Mouse (Mus musculus): Measurements from ENCODE around the gene Slc45a3. TPM values are rescaled to one million over a fixed set of nuclear protein-coding genes. Genes with fewer than 3 reads are reported as not detected.

Slc45a3 gene
- total and polyA plus RNA-seq, 2 experiments from 2014 or later, result 2.8 to 9.5 TPM

GRCm38 (mm10) chr1:131965818-131966217 lies 3.1 kb downstream of the Slc45a3 start:
- ATAC-seq (ENCODE audit: insufficient read depth, low read depth), result no peak
- peaks cover 49% of the 10 kb centered on the region for H3K27me3 ChIP-seq (ENCODE audit: control insufficient read depth, insufficient read depth, low read length)
- H3K27ac ChIP-seq (ENCODE audit: low read depth), result no peak overlapping the region
- H3K9ac ChIP-seq (replicated peaks; ENCODE audit: low read depth, low read length), result no peak overlapping the region
- H3K4me3 ChIP-seq (ENCODE audit: low read depth, low read length), result no peak overlapping the region
- 60% methylated on average over 5 of the region's 5 CpGs for WGBS
- no peak for DNase-seq (ENCODE audit: low spot score)
- H3K4me2 ChIP-seq (ENCODE audit: low read depth, low read length), result no peak overlapping the region
- TF ChIP-seq CTCF (IDR thresholded peaks at IDR 0.05; ENCODE audit: low read depth), result no peak
- no peak for TF ChIP-seq EP300 (IDR thresholded peaks at IDR 0.05; ENCODE audit: low read depth)
- peaks cover 3% of the 10 kb centered on the region; the same call in 1 of the 2 replicates for H3K4me1 ChIP-seq (ENCODE audit: control insufficient read depth, insufficient read depth)
- no peaks in the 10 kb centered on the region for H3K9me3 ChIP-seq (replicated peaks; ENCODE audit: control insufficient read depth, low read length)
- H3K36me3 ChIP-seq (replicated peaks; ENCODE audit: control insufficient read depth, insufficient read depth, low read length), result no peaks in the 10 kb centered on the region

GRCm38 (mm10) chr1:131967336-131967735 lies 4.6 kb downstream of the Slc45a3 start:
- WGBS, result 70% methylated on average over 7 of the region's 7 CpGs
- no peaks in the 10 kb centered on the region for H3K36me3 ChIP-seq (replicated peaks; ENCODE audit: control insufficient read depth, insufficient read depth, low read length)
- no peak for ATAC-seq (ENCODE audit: insufficient read depth, low read depth)
- H3K9ac ChIP-seq (replicated peaks; ENCODE audit: low read depth, low read length), result no peak overlapping the region
- H3K4me1 ChIP-seq (ENCODE audit: control insufficient read depth, insufficient read depth), result peaks cover 2% of the 10 kb centered on the region; the same call in 1 of the 2 replicates
- no peak for DNase-seq (ENCODE audit: low spot score)
- no peak overlapping the region for H3K4me3 ChIP-seq (ENCODE audit: low read depth, low read length)
- TF ChIP-seq EP300 (IDR thresholded peaks at IDR 0.05; ENCODE audit: low read depth) (no peak), CTCF (IDR thresholded peaks at IDR 0.05; ENCODE audit: low read depth) (no peak)
- H3K9me3 ChIP-seq (replicated peaks; ENCODE audit: control insufficient read depth, low read length), result no peaks in the 10 kb centered on the region
- H3K4me2 ChIP-seq (ENCODE audit: low read depth, low read length), result no peak overlapping the region
- H3K27me3 ChIP-seq (ENCODE audit: control insufficient read depth, insufficient read depth, low read length), result peaks cover 36% of the 10 kb centered on the region
- H3K27ac ChIP-seq (ENCODE audit: low read depth), result no peak overlapping the region

GRCm38 (mm10) chr1:131968556-131968955 lies 5.8 kb downstream of the Slc45a3 start:
- no peak overlapping the region for H3K4me2 ChIP-seq (ENCODE audit: low read depth, low read length)
- 37% methylated on average over 3 of the region's 3 CpGs for WGBS
- H3K4me1 ChIP-seq (ENCODE audit: control insufficient read depth, insufficient read depth), result no peaks in the 10 kb centered on the region
- H3K27ac ChIP-seq (ENCODE audit: low read depth), result no peak overlapping the region
- H3K9me3 ChIP-seq (replicated peaks; ENCODE audit: control insufficient read depth, low read length), result no peaks in the 10 kb centered on the region
- no peak for DNase-seq (ENCODE audit: low spot score)
- TF ChIP-seq EP300 (IDR thresholded peaks at IDR 0.05; ENCODE audit: low read depth) (no peak), CTCF (IDR thresholded peaks at IDR 0.05; ENCODE audit: low read depth) (no peak)
- no peak for ATAC-seq (ENCODE audit: insufficient read depth, low read depth)
- no peaks in the 10 kb centered on the region for H3K36me3 ChIP-seq (replicated peaks; ENCODE audit: control insufficient read depth, insufficient read depth, low read length)
- no peak overlapping the region for H3K9ac ChIP-seq (replicated peaks; ENCODE audit: low read depth, low read length)
- H3K4me3 ChIP-seq (ENCODE audit: low read depth, low read length), result no peak overlapping the region
- peaks cover 29% of the 10 kb centered on the region for H3K27me3 ChIP-seq (ENCODE audit: control insufficient read depth, insufficient read depth, low read length)

GRCm38 (mm10) chr1:131968983-131969382 lies 6.2 kb downstream of the Slc45a3 start:
- Histone ChIP-seq H3K4me3 (ENCODE audit: low read depth, low read length) (no peak overlapping the region), H3K27me3 (ENCODE audit: control insufficient read depth, insufficient read depth, low read length) (peaks cover 29% of the 10 kb centered on the region), H3K9ac (replicated peaks; ENCODE audit: low read depth, low read length) (no peak overlapping the region), H3K36me3 (replicated peaks; ENCODE audit: control insufficient read depth, insufficient read depth, low read length) (no peaks in the 10 kb centered on the region), H3K4me2 (ENCODE audit: low read depth, low read length) (no peak overlapping the region), H3K4me1 (ENCODE audit: control insufficient read depth, insufficient read depth) (no peaks in the 10 kb centered on the region), H3K9me3 (replicated peaks; ENCODE audit: control insufficient read depth, low read length) (no peaks in the 10 kb centered on the region), H3K27ac (ENCODE audit: low read depth) (no peak overlapping the region)
- no peak for DNase-seq (ENCODE audit: low spot score)
- ATAC-seq (ENCODE audit: insufficient read depth, low read depth), result no peak
- 60% methylated on average over 6 of the region's 6 CpGs for WGBS
- TF ChIP-seq CTCF (IDR thresholded peaks at IDR 0.05; ENCODE audit: low read depth), result no peak
- no peak for TF ChIP-seq EP300 (IDR thresholded peaks at IDR 0.05; ENCODE audit: low read depth)

GRCm38 (mm10) chr1:131969825-131970224 lies 7.1 kb downstream of the Slc45a3 start:
- Histone ChIP-seq H3K9ac (replicated peaks; ENCODE audit: low read depth, low read length) (no peak overlapping the region), H3K36me3 (replicated peaks; ENCODE audit: control insufficient read depth, insufficient read depth, low read length) (no peaks in the 10 kb centered on the region), H3K4me1 (ENCODE audit: control insufficient read depth, insufficient read depth) (no peaks in the 10 kb centered on the region), H3K4me2 (ENCODE audit: low read depth, low read length) (no peak overlapping the region), H3K4me3 (ENCODE audit: low read depth, low read length) (no peak overlapping the region), H3K27ac (ENCODE audit: low read depth) (no peak overlapping the region), H3K9me3 (replicated peaks; ENCODE audit: control insufficient read depth, low read length) (no peaks in the 10 kb centered on the region), H3K27me3 (ENCODE audit: control insufficient read depth, insufficient read depth, low read length) (peaks cover 26% of the 10 kb centered on the region)
- 65% methylated on average over 4 of the region's 4 CpGs for WGBS
- TF ChIP-seq EP300 (IDR thresholded peaks at IDR 0.05; ENCODE audit: low read depth) (no peak), CTCF (IDR thresholded peaks at IDR 0.05; ENCODE audit: low read depth) (no peak)
- no peak for DNase-seq (ENCODE audit: low spot score)
- no peak for ATAC-seq (ENCODE audit: insufficient read depth, low read depth)

GRCm38 (mm10) chr1:131970322-131970660 lies 7.5 kb downstream of the Slc45a3 start:
- ATAC-seq (ENCODE audit: insufficient read depth, low read depth) (no peak), DNase-seq (ENCODE audit: low spot score) (no peak)
- Histone ChIP-seq H3K4me2 (ENCODE audit: low read depth, low read length) (no peak overlapping the region), H3K4me3 (ENCODE audit: low read depth, low read length) (no peak overlapping the region), H3K27ac (ENCODE audit: low read depth) (no peak overlapping the region), H3K36me3 (replicated peaks; ENCODE audit: control insufficient read depth, insufficient read depth, low read length) (no peaks in the 10 kb centered on the region), H3K27me3 (ENCODE audit: control insufficient read depth, insufficient read depth, low read length) (peaks cover 24% of the 10 kb centered on the region), H3K4me1 (ENCODE audit: control insufficient read depth, insufficient read depth) (no peaks in the 10 kb centered on the region), H3K9ac (replicated peaks; ENCODE audit: low read depth, low read length) (no peak overlapping the region), H3K9me3 (replicated peaks; ENCODE audit: control insufficient read depth, low read length) (no peaks in the 10 kb centered on the region)
- WGBS, result 69% methylated on average over 5 of the region's 5 CpGs
- TF ChIP-seq CTCF (IDR thresholded peaks at IDR 0.05; ENCODE audit: low read depth) (no peak), EP300 (IDR thresholded peaks at IDR 0.05; ENCODE audit: low read depth) (no peak)
